In genomic region chr2:130432157-130432556, GRCm38 (mm10) we compare ENCODE assay signal across 26 mouse cellular contexts. TPM values are rescaled to one million over a fixed set of nuclear protein-coding genes. Genes with fewer than 3 reads are reported as not detected.
DNase-seq lines count a peak whose midpoint lies in the region; ATAC-seq and TF ChIP-seq lines count a peak whose summit lies in the region.
"Had no signal": no experiment of that assay in that cellular context is flagged by ENCODE, and none has a peak within 500 bp of the region (broad histone marks: within the 10 kb centered on the region; RNA-seq: fewer than 3 reads in every experiment).

No protein-coding gene starts in this region.

- peak; percentile 46 for DNase-seq in forebrain, postnatal 0 days
- no peak for DNase-seq in forebrain, embryonic 11.5 days (ENCODE audit: low spot score)
- peak; percentile 15 for DNase-seq in brain, embryonic 14.5 days (ENCODE audit: low read depth)
- no peak for DNase-seq in c-Kit-positive CD71-positive TER-119-positive erythroid progenitor cells, embryonic 14.5 days (ENCODE audit: low spot score)
- DNase-seq: adrenal gland, adult 2 months; adrenal gland, postnatal 10 days; adrenal gland, postnatal 25 days; cerebellum, adult 11 months; cerebellum, adult 18-20 months; cerebellum, adult 8-10 months; cerebellum, adult 9-11 months; cerebellum, postnatal 14 days; cerebellum, postnatal 36 days; embryo, embryonic 11 days had no signal

- ATAC-seq in forebrain, embryonic 15.5 days (replicated peaks) = peak; percentile 63; the same call in 1 of the 2 replicates
- no peak; the same call in 1 of the 2 replicates for ATAC-seq in forebrain, embryonic 13.5 days
- ATAC-seq in forebrain, postnatal 0 days = peak; percentile 90
- ATAC-seq in forebrain, embryonic 11.5 days (replicated peaks; ENCODE audit: low FRiP score) = no peak

- no peak overlapping the region for H3K9ac ChIP-seq in forebrain, embryonic 15.5 days (replicated peaks)
- H3K9ac ChIP-seq in forebrain, embryonic 13.5 days = no peak overlapping the region
- no peak overlapping the region for H3K9ac ChIP-seq in forebrain, postnatal 0 days
- no peak overlapping the region for H3K9ac ChIP-seq in forebrain, embryonic 11.5 days (ENCODE audit: low read length)
- H3K9ac ChIP-seq: embryonic facial prominence, embryonic 13.5 days; embryonic facial prominence, embryonic 15.5 days had no signal

- no peak overlapping the region for H3K27ac ChIP-seq in forebrain, embryonic 15.5 days (replicated peaks)
- H3K27ac ChIP-seq in forebrain, embryonic 13.5 days = no peak overlapping the region
- H3K27ac ChIP-seq in forebrain, postnatal 0 days (ENCODE audit: low read depth, low read length) = 0 out of 2 replicates have a peak overlapping the region, but pooled peaks have one; percentile 36
- H3K27ac ChIP-seq in forebrain, embryonic 11.5 days (ENCODE audit: low read depth, low read length) = no peak overlapping the region
- H3K27ac ChIP-seq: embryonic facial prominence, embryonic 13.5 days; embryonic facial prominence, embryonic 15.5 days had no signal

- 0 out of 2 replicates have a peak, but pooled peaks cover 6% of the 10 kb centered on the region for H3K36me3 ChIP-seq in forebrain, embryonic 15.5 days
- H3K36me3 ChIP-seq in forebrain, embryonic 13.5 days (ENCODE audit: poor library complexity, severe bottlenecking) = peaks cover 10% of the 10 kb centered on the region; the same call in 1 of the 2 replicates
- no peaks in the 10 kb centered on the region for H3K36me3 ChIP-seq in forebrain, postnatal 0 days (ENCODE audit: insufficient read depth)
- H3K36me3 ChIP-seq in forebrain, embryonic 11.5 days (ENCODE audit: control insufficient read depth, insufficient read depth, low read length) = no peaks in the 10 kb centered on the region

- H3K4me3 ChIP-seq in forebrain, embryonic 15.5 days = no peak overlapping the region
- H3K4me3 ChIP-seq in forebrain, embryonic 13.5 days = no peak overlapping the region
- H3K4me3 ChIP-seq in forebrain, postnatal 0 days (ENCODE audit: low read depth, low read length) = no peak overlapping the region
- H3K4me3 ChIP-seq in forebrain, embryonic 11.5 days (ENCODE audit: low read depth, low read length) = no peak overlapping the region
- H3K4me3 ChIP-seq: embryonic facial prominence, embryonic 13.5 days; embryonic facial prominence, embryonic 15.5 days; erythroblast, embryonic 14.5 days had no signal

- TF ChIP-seq CTCF in forebrain, postnatal 0 days (IDR thresholded peaks at IDR 0.05; ENCODE audit: low read depth) = no peak
- TF ChIP-seq CTCF in brain, embryonic 14.5 days (IDR thresholded peaks at IDR 0.05; ENCODE audit: borderline replicate concordance, extremely low read depth, insufficient read depth, insufficient read length) = no peak

- peaks cover 14% of the 10 kb centered on the region; the same call in 1 of the 2 replicates for H3K4me1 ChIP-seq in forebrain, embryonic 15.5 days
- H3K4me1 ChIP-seq in forebrain, embryonic 13.5 days = peaks cover 5% of the 10 kb centered on the region; the same call in 1 of the 2 replicates
- no peaks in the 10 kb centered on the region for H3K4me1 ChIP-seq in forebrain, postnatal 0 days (ENCODE audit: insufficient read depth)
- no peaks in the 10 kb centered on the region for H3K4me1 ChIP-seq in forebrain, embryonic 11.5 days (replicated peaks; ENCODE audit: control insufficient read depth, insufficient read depth, low read length)
- H3K4me1 ChIP-seq: embryonic facial prominence, embryonic 13.5 days; embryonic facial prominence, embryonic 15.5 days had no signal

- no peak for TF ChIP-seq POLR2A in brain, embryonic 14.5 days (IDR thresholded peaks at IDR 0.05; ENCODE audit: borderline replicate concordance, extremely low read depth, insufficient read depth, insufficient read length, poor library complexity, severe bottlenecking)

- H3K9me3 ChIP-seq in forebrain, embryonic 15.5 days = no peaks in the 10 kb centered on the region
- H3K9me3 ChIP-seq in forebrain, embryonic 13.5 days (replicated peaks) = no peaks in the 10 kb centered on the region
- H3K9me3 ChIP-seq in forebrain, postnatal 0 days (ENCODE audit: low read length) = no peaks in the 10 kb centered on the region
- no peaks in the 10 kb centered on the region for H3K9me3 ChIP-seq in forebrain, embryonic 11.5 days (ENCODE audit: control insufficient read depth, low read length)
- H3K9me3 ChIP-seq: embryonic facial prominence, embryonic 13.5 days; embryonic facial prominence, embryonic 15.5 days had no signal

- no peak overlapping the region for H3K4me2 ChIP-seq in forebrain, embryonic 15.5 days (replicated peaks)
- no peak overlapping the region for H3K4me2 ChIP-seq in forebrain, embryonic 13.5 days
- H3K4me2 ChIP-seq in forebrain, postnatal 0 days (ENCODE audit: low read depth) = no peak overlapping the region
- no peak overlapping the region for H3K4me2 ChIP-seq in forebrain, embryonic 11.5 days (ENCODE audit: low read depth, low read length, severe bottlenecking)
- H3K4me2 ChIP-seq: embryonic facial prominence, embryonic 13.5 days; embryonic facial prominence, embryonic 15.5 days had no signal

- WGBS in forebrain, embryonic 15.5 days = 76% methylated on average over 3 of the region's 3 CpGs
- WGBS in forebrain, embryonic 13.5 days = 85% methylated on average over 3 of the region's 3 CpGs
- 72% methylated on average over 3 of the region's 3 CpGs for WGBS in forebrain, postnatal 0 days
- WGBS in forebrain, embryonic 11.5 days = 88% methylated on average over 3 of the region's 3 CpGs

- no peaks in the 10 kb centered on the region for H3K27me3 ChIP-seq in forebrain, embryonic 15.5 days
- H3K27me3 ChIP-seq in forebrain, embryonic 13.5 days = no peaks in the 10 kb centered on the region
- no peaks in the 10 kb centered on the region for H3K27me3 ChIP-seq in forebrain, postnatal 0 days (ENCODE audit: insufficient read depth, low read length)
- no peaks in the 10 kb centered on the region for H3K27me3 ChIP-seq in forebrain, embryonic 11.5 days (ENCODE audit: control insufficient read depth, insufficient read depth, low read length)
- H3K27me3 ChIP-seq: embryonic facial prominence, embryonic 13.5 days; embryonic facial prominence, embryonic 15.5 days had no signal

RNA-seq across cellular contexts. Expression of gene Pced1a, which starts 7.7 kb away (rescaled TPM):
- 12.4 and 12.8 TPM in 2 replicates for polyA plus RNA-seq in forebrain, embryonic 15.5 days (2015; fragmentation: Nextera tagmentation; extraction: Ambion mirVana)
- 9.0 and 10.2 TPM in 2 replicates for polyA plus RNA-seq in forebrain, embryonic 13.5 days (2015; fragmentation: Nextera tagmentation; extraction: Ambion mirVana)
- total RNA-seq in forebrain, postnatal 0 days (2014; rRNA removed) = 15.9 and 18.0 TPM in 2 replicates
- 7.9 and 9.2 TPM in 2 replicates for polyA plus RNA-seq in forebrain, postnatal 0 days (2015; fragmentation: Nextera tagmentation; extraction: Ambion mirVana)
- polyA plus RNA-seq in forebrain, embryonic 11.5 days (2014; fragmentation: Nextera tagmentation; extraction: Ambion mirVana) = 9.6 and 12.2 TPM in 2 replicates
- 32.5 and 36.9 TPM in 2 replicates for polyA plus RNA-seq in brain, embryonic 14.5 days (2012; rRNA removed)

RNA-seq across cellular contexts. Expression of gene Vps16, which starts 8.0 kb away (rescaled TPM):
- polyA plus RNA-seq in forebrain, embryonic 15.5 days (2015; fragmentation: Nextera tagmentation; extraction: Ambion mirVana) = 116 and 119 TPM in 2 replicates
- polyA plus RNA-seq in forebrain, embryonic 13.5 days (2015; fragmentation: Nextera tagmentation; extraction: Ambion mirVana) = 125 and 130 TPM in 2 replicates
- total RNA-seq in forebrain, postnatal 0 days (2014; rRNA removed) = 78.7 and 99.8 TPM in 2 replicates
- polyA plus RNA-seq in forebrain, postnatal 0 days (2015; fragmentation: Nextera tagmentation; extraction: Ambion mirVana) = 68.7 and 76.7 TPM in 2 replicates
- polyA plus RNA-seq in forebrain, embryonic 11.5 days (2014; fragmentation: Nextera tagmentation; extraction: Ambion mirVana) = 95.8 and 103 TPM in 2 replicates
- 114 and 169 TPM in 2 replicates for polyA plus RNA-seq in brain, embryonic 14.5 days (2012; rRNA removed)

RNA-seq across cellular contexts. Expression of gene Ptpra, which starts 17.9 kb away (rescaled TPM):
- polyA plus RNA-seq in forebrain, embryonic 15.5 days (2015; fragmentation: Nextera tagmentation; extraction: Ambion mirVana) = 146 and 160 TPM in 2 replicates
- polyA plus RNA-seq in forebrain, embryonic 13.5 days (2015; fragmentation: Nextera tagmentation; extraction: Ambion mirVana) = 120 and 122 TPM in 2 replicates
- 154 and 167 TPM in 2 replicates for total RNA-seq in forebrain, postnatal 0 days (2014; rRNA removed)
- polyA plus RNA-seq in forebrain, postnatal 0 days (2015; fragmentation: Nextera tagmentation; extraction: Ambion mirVana) = 142 and 162 TPM in 2 replicates
- polyA plus RNA-seq in forebrain, embryonic 11.5 days (2014; fragmentation: Nextera tagmentation; extraction: Ambion mirVana) = 116 and 128 TPM in 2 replicates
- 119 and 127 TPM in 2 replicates for polyA plus RNA-seq in brain, embryonic 14.5 days (2012; rRNA removed)

RNA-seq across cellular contexts. Expression of gene Tmem239, which starts 25.9 kb away (rescaled TPM):
- not detected in 2 replicates for polyA plus RNA-seq in forebrain, embryonic 15.5 days (2015; fragmentation: Nextera tagmentation; extraction: Ambion mirVana)
- not detected in 2 replicates for polyA plus RNA-seq in forebrain, embryonic 13.5 days (2015; fragmentation: Nextera tagmentation; extraction: Ambion mirVana)
- not detected in 2 replicates for total RNA-seq in forebrain, postnatal 0 days (2014; rRNA removed)
- 0.16 TPM in 1 of 2 replicates, not detected in the other for polyA plus RNA-seq in forebrain, postnatal 0 days (2015; fragmentation: Nextera tagmentation; extraction: Ambion mirVana)
- polyA plus RNA-seq in forebrain, embryonic 11.5 days (2014; fragmentation: Nextera tagmentation; extraction: Ambion mirVana) = not detected in 2 replicates
- polyA plus RNA-seq in brain, embryonic 14.5 days (2012; rRNA removed) = not detected in 2 replicates
- total RNA-seq: adrenal gland, adult 2 months; adrenal gland, postnatal 10 days; adrenal gland, postnatal 25 days; adrenal gland, postnatal 4 days; common myeloid progenitor, adult 5-6 weeks; ES-E14; MEL had no signal
- polyA plus RNA-seq: adrenal gland, adult 2 months; embryonic facial prominence, embryonic 11.5 days; embryonic facial prominence, embryonic 15.5 days; erythroblast, embryonic 14.5 days; frontal cortex, adult 2 months had no signal

RNA-seq across cellular contexts. Expression of gene 1700020A23Rik, which starts 27.1 kb away (rescaled TPM):
- polyA plus RNA-seq in forebrain, embryonic 15.5 days (2015; fragmentation: Nextera tagmentation; extraction: Ambion mirVana) = 0.42 and 0.45 TPM in 2 replicates
- 0.25 and 0.48 TPM in 2 replicates for polyA plus RNA-seq in forebrain, embryonic 13.5 days (2015; fragmentation: Nextera tagmentation; extraction: Ambion mirVana)
- not detected in 2 replicates for total RNA-seq in forebrain, postnatal 0 days (2014; rRNA removed)
- polyA plus RNA-seq in forebrain, postnatal 0 days (2015; fragmentation: Nextera tagmentation; extraction: Ambion mirVana) = 0.45 TPM in 1 of 2 replicates, not detected in the other
- polyA plus RNA-seq in forebrain, embryonic 11.5 days (2014; fragmentation: Nextera tagmentation; extraction: Ambion mirVana) = not detected in 2 replicates
- polyA plus RNA-seq in brain, embryonic 14.5 days (2012; rRNA removed) = not detected in 2 replicates
- total RNA-seq: adrenal gland, postnatal 10 days; adrenal gland, postnatal 25 days; adrenal gland, postnatal 4 days; common myeloid progenitor, adult 5-6 weeks; ES-E14; MEL had no signal
- polyA plus RNA-seq: adrenal gland, adult 2 months; C2C12; embryonic facial prominence, embryonic 11.5 days; embryonic facial prominence, embryonic 13.5 days; erythroblast, embryonic 14.5 days; frontal cortex, adult 2 months had no signal

Comparison
In these comparisons a context has a peak if more than half of its experiments do, and no peak if none do; other contexts are left out.
1. ATAC-seq: peak in forebrain, embryonic 15.5 days (single experiment) and forebrain, postnatal 0 days (single experiment); none in forebrain, embryonic 13.5 days (single experiment) and forebrain, embryonic 11.5 days (single experiment).
2. DNase-seq: peak in forebrain, postnatal 0 days (single experiment) and brain, embryonic 14.5 days (single experiment); none in forebrain, embryonic 11.5 days (single experiment) and c-Kit-positive CD71-positive TER-119-positive erythroid progenitor cells, embryonic 14.5 days (single experiment).